Mouse (Mus musculus): ENCODE measurements around the gene Ces4a. TPM values are rescaled to one million over a fixed set of nuclear protein-coding genes. Genes with fewer than 3 reads are reported as not detected.
"Not testable (repeated sequence)": the region's sequence is repeated elsewhere in the genome, so short reads cannot be mapped to it uniquely, and the experiment has no call there.

Ces4a gene
- polyA plus RNA-seq, 1 experiment from 2014 or later: 0.11 TPM

DNA sequence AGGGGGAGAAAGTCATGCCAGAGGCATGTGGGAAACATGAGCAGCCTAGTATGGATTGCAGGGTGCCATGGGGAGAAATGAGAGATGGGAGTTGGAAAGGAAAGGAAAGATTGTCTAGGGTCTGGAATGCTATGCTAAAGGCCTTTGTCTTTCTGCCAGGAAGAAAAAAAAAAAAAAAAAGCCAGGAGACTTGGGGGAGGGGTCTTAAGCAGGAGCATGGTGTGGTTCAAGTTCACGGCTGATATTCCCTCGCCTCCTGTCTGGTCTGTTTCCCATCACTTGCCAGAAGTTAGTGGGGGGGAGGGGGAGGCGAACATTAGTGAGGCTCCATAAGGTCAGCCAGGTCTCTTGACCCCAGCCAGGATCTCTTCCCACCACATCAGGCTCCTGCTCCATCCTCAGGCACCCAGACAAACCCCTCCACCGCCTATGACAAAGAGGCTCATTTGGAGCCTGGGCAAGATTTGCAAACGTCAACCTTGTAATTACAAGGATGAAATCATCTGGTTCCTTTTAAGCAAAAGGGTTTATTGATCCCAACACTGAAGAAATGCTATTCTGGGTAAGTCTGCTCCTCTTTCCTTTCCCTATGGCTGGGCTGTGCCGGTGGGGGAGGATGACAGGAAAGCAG lies 32.8 kb downstream of the Ces4a start:
- H3K9me3 ChIP-seq (ENCODE audit: control insufficient read depth, low read length): no peaks in the 10 kb centered on the region
- H3K9ac ChIP-seq (replicated peaks; ENCODE audit: low read depth, low read length): no peak overlapping the region
- H3K4me2 ChIP-seq (ENCODE audit: low read length): no peak overlapping the region
- H3K36me3 ChIP-seq (ENCODE audit: control insufficient read depth, insufficient read depth): no peaks in the 10 kb centered on the region
- 0 out of 2 replicates have a peak, but pooled peaks cover 3% of the 10 kb centered on the region for H3K4me1 ChIP-seq (replicated peaks; ENCODE audit: control insufficient read depth, insufficient read depth, low read length)
- H3K4me3 ChIP-seq (replicated peaks; ENCODE audit: low read length): no peak overlapping the region
- ATAC-seq: no peak
- WGBS: 21% methylated on average over 6 of the region's 6 CpGs
- no peak overlapping the region for H3K27ac ChIP-seq (ENCODE audit: low read length)
- H3K27me3 ChIP-seq (replicated peaks; ENCODE audit: control insufficient read depth, insufficient read depth, low read length): no peaks in the 10 kb centered on the region

DNA sequence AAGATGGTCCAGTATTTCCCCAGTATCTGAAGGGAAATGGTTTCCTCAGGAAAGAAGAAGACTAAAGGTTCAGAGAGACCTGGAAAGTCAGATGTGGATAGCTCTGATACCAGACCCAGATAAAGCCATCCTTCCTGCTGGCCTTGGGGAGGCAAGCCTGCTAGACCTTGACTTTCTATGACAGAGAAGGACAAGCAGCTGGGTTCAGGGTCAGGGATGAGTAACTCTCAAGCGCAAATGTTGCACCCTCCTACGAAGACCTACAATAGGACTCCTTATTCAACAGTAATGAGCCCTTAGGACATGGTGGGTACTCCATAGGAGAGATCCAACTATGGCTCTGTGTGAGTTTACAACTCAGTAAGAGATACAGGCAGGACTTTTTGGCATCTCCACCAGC lies 33.6 kb downstream of the Ces4a start:
- Histone ChIP-seq H3K4me3 (replicated peaks; ENCODE audit: low read length) (no peak overlapping the region), H3K36me3 (ENCODE audit: control insufficient read depth, insufficient read depth) (no peaks in the 10 kb centered on the region), H3K4me1 (replicated peaks; ENCODE audit: control insufficient read depth, insufficient read depth, low read length) (peaks cover 6% of the 10 kb centered on the region; the same call in 1 of the 2 replicates), H3K4me2 (ENCODE audit: low read length) (no peak overlapping the region), H3K27ac (ENCODE audit: low read length) (no peak overlapping the region), H3K9me3 (ENCODE audit: control insufficient read depth, low read length) (no peaks in the 10 kb centered on the region), H3K27me3 (replicated peaks; ENCODE audit: control insufficient read depth, insufficient read depth, low read length) (no peaks in the 10 kb centered on the region), H3K9ac (replicated peaks; ENCODE audit: low read depth, low read length) (no peak overlapping the region)
- no peak for ATAC-seq
- 96% methylated on average over 2 of the region's 2 CpGs for WGBS

DNA sequence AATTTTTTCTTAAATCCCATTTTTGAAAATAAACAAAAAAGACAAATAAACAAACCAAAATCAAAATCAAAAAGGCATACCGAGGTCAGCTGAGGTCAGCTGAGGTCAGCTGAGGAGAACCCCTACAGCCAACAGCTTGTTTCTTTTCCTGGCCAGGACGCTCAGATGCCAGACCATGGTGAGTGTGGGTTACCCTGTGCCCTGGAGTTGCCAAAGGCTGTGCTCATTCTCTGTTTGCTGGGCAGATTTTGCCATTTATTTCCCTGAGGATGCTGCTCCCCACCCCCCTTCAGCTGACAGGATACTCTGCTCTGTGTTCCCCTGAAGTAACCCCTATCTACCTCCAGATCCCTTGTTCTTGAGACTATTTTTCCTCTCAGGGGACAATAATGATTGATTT lies 35.5 kb downstream of the Ces4a start:
- peaks cover 9% of the 10 kb centered on the region for H3K4me1 ChIP-seq (replicated peaks; ENCODE audit: control insufficient read depth, insufficient read depth, low read length)
- no peak overlapping the region for H3K4me2 ChIP-seq (ENCODE audit: low read length)
- no peak overlapping the region for H3K4me3 ChIP-seq (replicated peaks; ENCODE audit: low read length)
- WGBS: 82% methylated on average over 2 of the region's 2 CpGs
- ATAC-seq: no peak
- no peaks in the 10 kb centered on the region for H3K9me3 ChIP-seq (ENCODE audit: control insufficient read depth, low read length)
- H3K36me3 ChIP-seq (ENCODE audit: control insufficient read depth, insufficient read depth): no peaks in the 10 kb centered on the region
- H3K27ac ChIP-seq (ENCODE audit: low read length): no peak overlapping the region
- H3K27me3 ChIP-seq (replicated peaks; ENCODE audit: control insufficient read depth, insufficient read depth, low read length): no peaks in the 10 kb centered on the region
- H3K9ac ChIP-seq (replicated peaks; ENCODE audit: low read depth, low read length): no peak overlapping the region

DNA sequence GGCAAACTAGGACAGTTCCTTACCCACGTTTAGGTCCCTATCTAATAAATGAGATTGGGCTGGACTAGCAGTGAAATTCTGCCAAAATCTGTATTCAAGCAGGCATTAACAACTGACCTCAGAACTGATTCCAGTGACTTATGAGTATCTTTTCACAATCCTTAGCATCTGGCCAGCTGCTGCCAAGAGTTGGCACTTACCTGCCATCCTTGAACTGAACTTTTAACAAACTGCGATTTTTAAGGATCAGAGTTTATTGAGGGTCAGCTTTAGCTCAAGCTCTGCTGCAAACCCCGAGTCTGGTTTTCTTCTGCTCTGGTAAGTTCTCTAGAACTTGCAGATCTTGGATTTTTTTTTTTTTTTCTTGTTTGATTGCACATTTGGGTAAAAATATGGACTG lies 38.0 kb downstream of the Ces4a start:
- Histone ChIP-seq H3K36me3 (ENCODE audit: control insufficient read depth, insufficient read depth) (no peaks in the 10 kb centered on the region), H3K4me1 (replicated peaks; ENCODE audit: control insufficient read depth, insufficient read depth, low read length) (peaks cover 17% of the 10 kb centered on the region), H3K27me3 (replicated peaks; ENCODE audit: control insufficient read depth, insufficient read depth, low read length) (no peaks in the 10 kb centered on the region), H3K4me2 (ENCODE audit: low read length) (no peak overlapping the region; the same call in 1 of the 2 replicates), H3K9me3 (ENCODE audit: control insufficient read depth, low read length) (no peaks in the 10 kb centered on the region), H3K4me3 (replicated peaks; ENCODE audit: low read length) (no peak overlapping the region), H3K9ac (replicated peaks; ENCODE audit: low read depth, low read length) (no peak overlapping the region), H3K27ac (ENCODE audit: low read length) (no peak overlapping the region)
- 47% methylated on average over 3 of the region's 3 CpGs for WGBS
- ATAC-seq: no peak

DNA sequence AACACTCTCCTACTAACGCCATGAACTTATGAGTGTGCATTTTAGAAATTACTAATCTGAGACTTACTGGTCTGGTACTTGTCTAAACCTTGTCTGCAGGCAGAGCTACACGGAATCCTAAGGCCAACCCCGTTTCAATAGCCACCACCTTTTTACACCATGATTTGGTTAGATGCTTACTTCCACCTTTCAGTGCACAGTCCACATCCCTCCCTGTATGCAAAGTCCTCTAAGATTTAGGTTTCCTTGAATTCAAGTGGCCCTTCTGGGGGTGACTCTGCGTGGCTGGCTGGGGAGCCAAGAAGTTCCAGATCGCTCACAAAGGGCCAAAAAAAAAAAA lies 38.4 kb downstream of the Ces4a start:
- Histone ChIP-seq H3K4me1 (replicated peaks; ENCODE audit: control insufficient read depth, insufficient read depth, low read length) (peaks cover 17% of the 10 kb centered on the region), H3K4me3 (replicated peaks; ENCODE audit: low read length) (peak overlapping the region; percentile 95), H3K27me3 (replicated peaks; ENCODE audit: control insufficient read depth, insufficient read depth, low read length) (no peaks in the 10 kb centered on the region), H3K9me3 (ENCODE audit: control insufficient read depth, low read length) (no peaks in the 10 kb centered on the region), H3K9ac (replicated peaks; ENCODE audit: low read depth, low read length) (peak overlapping the region; percentile 85), H3K36me3 (ENCODE audit: control insufficient read depth, insufficient read depth) (no peaks in the 10 kb centered on the region), H3K4me2 (ENCODE audit: low read length) (peak overlapping the region; percentile 49), H3K27ac (ENCODE audit: low read length) (0 out of 2 replicates have a peak overlapping the region, but pooled peaks have one; percentile 5)
- no peak for ATAC-seq
- 3% methylated on average over 5 of the region's 5 CpGs for WGBS

DNA sequence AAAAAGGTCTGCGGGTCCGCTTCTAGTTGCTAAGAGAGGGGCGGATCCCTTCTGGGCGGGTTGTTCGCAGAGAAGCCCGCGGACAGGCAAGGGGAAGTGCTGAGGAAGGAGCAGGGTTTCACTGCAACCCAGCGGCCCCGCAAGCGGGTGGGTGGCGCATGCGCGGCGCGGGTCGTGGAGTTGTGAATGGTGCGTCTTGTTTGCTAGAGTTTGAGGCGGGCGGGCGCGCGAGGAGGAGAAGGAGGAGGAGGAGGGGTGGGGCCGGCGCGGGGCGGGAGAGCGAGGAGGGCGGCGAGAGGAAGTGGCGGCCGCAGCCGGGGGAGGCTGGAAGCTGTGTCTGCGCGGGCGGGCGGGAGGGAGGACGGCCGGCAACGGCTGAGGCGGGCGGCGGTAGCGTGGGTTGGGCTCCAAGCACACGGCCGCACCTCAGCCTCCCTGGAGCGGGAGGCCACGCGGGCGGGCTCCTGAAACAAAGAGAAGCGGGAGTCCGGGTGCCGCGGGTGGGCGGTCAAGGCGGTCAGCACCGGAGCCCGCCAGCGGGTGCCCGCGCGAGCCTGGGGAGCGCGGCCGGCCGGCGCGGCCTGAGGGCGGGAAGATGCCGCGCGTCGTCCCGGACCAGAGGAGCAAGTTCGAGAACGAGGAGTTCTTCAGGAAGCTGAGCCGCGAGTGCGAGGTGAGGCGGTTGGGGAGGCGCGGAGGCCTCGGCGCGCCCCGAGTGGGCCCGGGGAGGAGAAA lies 38.9 kb downstream of the Ces4a start, which contains the start of gene Cbfb:
Gene Cbfb, plus strand, starts transcription at position 294 of the 735 bp plus-strand sequence.
- peaks cover 17% of the 10 kb centered on the region for H3K4me1 ChIP-seq (replicated peaks; ENCODE audit: control insufficient read depth, insufficient read depth, low read length)
- peak; percentile 94 for ATAC-seq
- under 1% methylated on average over 50 of the region's 86 CpGs for WGBS

DNA sequence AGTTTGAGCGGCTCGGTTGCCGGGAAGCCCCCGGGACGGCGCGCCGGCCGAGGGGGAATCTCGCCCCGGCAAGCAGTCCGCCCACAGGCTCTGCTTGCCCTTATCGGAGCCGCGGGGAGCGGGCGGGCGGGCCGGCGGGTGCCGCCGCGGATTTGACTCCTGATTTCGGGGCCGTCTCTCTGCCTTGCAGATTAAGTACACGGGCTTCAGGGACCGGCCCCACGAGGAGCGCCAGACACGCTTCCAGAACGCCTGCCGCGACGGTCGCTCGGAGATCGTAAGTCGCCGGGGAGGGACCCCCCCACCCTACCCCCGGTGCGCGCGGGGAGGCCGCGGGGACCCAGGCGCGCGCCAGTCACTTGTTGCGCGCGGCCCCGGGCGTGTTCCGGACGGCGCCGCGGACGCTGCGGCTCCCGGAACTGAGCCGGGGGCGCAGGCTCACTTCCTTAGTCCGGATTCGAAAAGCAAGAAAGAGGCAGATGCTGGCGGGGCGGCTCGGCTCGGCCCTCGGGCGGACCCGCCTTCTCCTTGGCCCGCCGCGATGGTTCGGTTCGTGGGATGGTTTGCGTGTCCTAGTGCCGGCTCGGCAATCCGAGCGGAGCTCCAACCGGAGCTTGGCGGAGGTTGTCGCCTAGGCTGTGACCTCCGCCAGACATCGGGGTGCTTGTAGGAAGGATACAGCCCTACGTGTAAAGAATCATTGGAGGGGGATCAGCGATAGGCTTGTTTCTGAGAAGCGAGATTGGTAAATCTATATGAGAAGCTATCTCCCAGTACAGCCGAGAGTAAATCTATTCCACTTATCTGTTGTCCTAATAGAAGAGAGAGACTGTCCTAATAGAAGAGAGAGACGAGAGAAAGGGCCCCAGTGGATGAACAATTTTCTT lies 39.8 kb downstream of the Ces4a start:
- WGBS: under 1% methylated on average over 85 of the region's 92 CpGs

More for the DNA sequence above, 38.9 kb downstream of the Ces4a start, which contains the start of gene Cbfb:
- H3K9ac ChIP-seq (replicated peaks; ENCODE audit: low read depth, low read length): peak within 1 kb of the TSS; percentile 85
- H3K9me3 ChIP-seq (ENCODE audit: control insufficient read depth, low read length): no peaks in the 10 kb centered on the region
- peak within 1 kb of the TSS; percentile 92 for H3K27ac ChIP-seq (ENCODE audit: low read length)
- no peaks in the 10 kb centered on the region for H3K36me3 ChIP-seq (ENCODE audit: control insufficient read depth, insufficient read depth)
- peak within 1 kb of the TSS; percentile 49 for H3K4me2 ChIP-seq (ENCODE audit: low read length)
- no peaks in the 10 kb centered on the region for H3K27me3 ChIP-seq (replicated peaks; ENCODE audit: control insufficient read depth, insufficient read depth, low read length)
- H3K4me3 ChIP-seq (replicated peaks; ENCODE audit: low read length): peak within 1 kb of the TSS; percentile 95

DNA sequence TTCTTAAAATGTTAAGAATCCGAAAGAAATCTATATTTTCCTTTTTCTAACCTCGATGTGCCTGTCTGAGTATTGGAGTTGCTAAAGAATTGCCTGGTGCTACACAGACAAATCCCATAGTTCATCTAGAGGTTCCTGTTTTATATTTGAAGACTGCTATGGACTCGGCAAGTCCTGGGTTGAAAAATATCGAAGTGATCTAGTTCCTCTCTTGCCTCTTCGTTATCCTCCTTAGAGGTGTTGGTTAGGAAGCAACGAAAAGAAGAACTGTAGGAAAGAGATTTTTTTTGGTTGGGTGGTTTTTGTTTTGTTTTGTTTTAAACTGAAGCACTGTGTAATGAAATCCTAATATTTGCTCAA lies 40.4 kb downstream of the Ces4a start:
- 13% methylated on average over 6 of the region's 6 CpGs for WGBS
- no peaks in the 10 kb centered on the region for H3K27me3 ChIP-seq (replicated peaks; ENCODE audit: control insufficient read depth, insufficient read depth, low read length)
- H3K4me3 ChIP-seq (replicated peaks; ENCODE audit: low read length): peak overlapping the region; percentile 95
- H3K4me1 ChIP-seq (replicated peaks; ENCODE audit: control insufficient read depth, insufficient read depth, low read length): peaks cover 17% of the 10 kb centered on the region
- H3K9me3 ChIP-seq (ENCODE audit: control insufficient read depth, low read length): no peaks in the 10 kb centered on the region
- H3K9ac ChIP-seq (replicated peaks; ENCODE audit: low read depth, low read length): peak overlapping the region; percentile 85
- H3K4me2 ChIP-seq (ENCODE audit: low read length): peak overlapping the region; percentile 49
- no peak overlapping the region for H3K27ac ChIP-seq (ENCODE audit: low read length)
- no peak for ATAC-seq
- H3K36me3 ChIP-seq (ENCODE audit: control insufficient read depth, insufficient read depth): no peaks in the 10 kb centered on the region

More for the DNA sequence above, 39.8 kb downstream of the Ces4a start:
- H3K4me1 ChIP-seq (replicated peaks; ENCODE audit: control insufficient read depth, insufficient read depth, low read length): peaks cover 17% of the 10 kb centered on the region
- peak overlapping the region; percentile 92 for H3K27ac ChIP-seq (ENCODE audit: low read length)
- H3K27me3 ChIP-seq (replicated peaks; ENCODE audit: control insufficient read depth, insufficient read depth, low read length): no peaks in the 10 kb centered on the region
- H3K36me3 ChIP-seq (ENCODE audit: control insufficient read depth, insufficient read depth): no peaks in the 10 kb centered on the region
- H3K9ac ChIP-seq (replicated peaks; ENCODE audit: low read depth, low read length): peak overlapping the region; percentile 85
- H3K4me2 ChIP-seq (ENCODE audit: low read length): peak overlapping the region; percentile 49
- ATAC-seq: peak; percentile 34
- no peaks in the 10 kb centered on the region for H3K9me3 ChIP-seq (ENCODE audit: control insufficient read depth, low read length)
- H3K4me3 ChIP-seq (replicated peaks; ENCODE audit: low read length): peak overlapping the region; percentile 95

DNA sequence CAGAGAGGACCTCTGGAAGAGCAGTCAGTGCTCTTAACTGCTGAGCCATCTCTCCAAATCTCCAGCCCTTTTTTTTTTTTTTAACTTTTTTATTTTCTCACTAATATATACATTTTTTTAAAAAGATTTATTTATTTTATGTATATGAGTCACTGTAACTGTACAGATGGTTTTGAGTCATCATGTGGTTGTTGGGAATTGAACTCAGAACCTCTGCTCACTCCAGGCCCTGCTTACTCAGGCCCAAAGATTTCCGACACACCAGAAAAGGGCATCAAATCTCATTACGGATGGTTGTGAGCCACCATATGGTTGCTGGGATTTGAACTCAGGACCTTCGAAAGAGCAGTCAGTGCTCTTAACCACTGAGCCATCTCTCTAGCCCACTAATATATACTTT lies 43.7 kb downstream of the Ces4a start:
- peaks cover 14% of the 10 kb centered on the region; the same call in 1 of the 2 replicates for H3K4me1 ChIP-seq (replicated peaks; ENCODE audit: control insufficient read depth, insufficient read depth, low read length)
- not testable (repeated sequence) for ATAC-seq; H3K4me3 ChIP-seq (replicated peaks; ENCODE audit: low read length); H3K9me3 ChIP-seq (ENCODE audit: control insufficient read depth, low read length); H3K9ac ChIP-seq (replicated peaks; ENCODE audit: low read depth, low read length); H3K36me3 ChIP-seq (ENCODE audit: control insufficient read depth, insufficient read depth); H3K4me2 ChIP-seq (ENCODE audit: low read length); H3K27me3 ChIP-seq (replicated peaks; ENCODE audit: control insufficient read depth, insufficient read depth, low read length); H3K27ac ChIP-seq (ENCODE audit: low read length)
- 97% methylated on average over 3 of the region's 3 CpGs for WGBS
